Mouse (Mus musculus) T-cell, adult 2 months (primary cell): Measurements from ENCODE around the gene Ercc8.

Experiments
- DNase-seq: peaks from one replicate; pipeline ENCODE4 v3.0.0; 2022; ENCODE audit warnings: low spot score

The Ercc8 gene

DNA sequence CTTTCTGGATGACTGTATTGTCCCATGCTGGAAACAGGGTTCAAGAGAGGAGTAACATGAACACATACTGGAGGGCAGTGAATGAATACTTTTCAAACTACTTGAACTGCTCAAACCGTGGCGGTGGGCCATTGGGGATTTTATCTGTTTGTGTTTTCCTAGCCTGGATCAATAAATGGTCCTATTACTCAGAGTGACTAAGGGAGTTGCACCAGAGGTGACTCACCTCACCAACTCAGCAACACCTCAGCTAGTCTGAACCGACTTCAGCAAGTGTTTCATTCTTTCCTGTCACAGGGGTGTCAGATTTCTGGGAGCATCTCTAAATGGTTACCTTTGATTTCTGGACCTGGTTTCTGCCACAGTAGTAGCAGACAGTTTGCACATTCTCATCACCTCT lies 70.7 kb downstream of the Ercc8 start:
- no peak for DNase-seq

DNA sequence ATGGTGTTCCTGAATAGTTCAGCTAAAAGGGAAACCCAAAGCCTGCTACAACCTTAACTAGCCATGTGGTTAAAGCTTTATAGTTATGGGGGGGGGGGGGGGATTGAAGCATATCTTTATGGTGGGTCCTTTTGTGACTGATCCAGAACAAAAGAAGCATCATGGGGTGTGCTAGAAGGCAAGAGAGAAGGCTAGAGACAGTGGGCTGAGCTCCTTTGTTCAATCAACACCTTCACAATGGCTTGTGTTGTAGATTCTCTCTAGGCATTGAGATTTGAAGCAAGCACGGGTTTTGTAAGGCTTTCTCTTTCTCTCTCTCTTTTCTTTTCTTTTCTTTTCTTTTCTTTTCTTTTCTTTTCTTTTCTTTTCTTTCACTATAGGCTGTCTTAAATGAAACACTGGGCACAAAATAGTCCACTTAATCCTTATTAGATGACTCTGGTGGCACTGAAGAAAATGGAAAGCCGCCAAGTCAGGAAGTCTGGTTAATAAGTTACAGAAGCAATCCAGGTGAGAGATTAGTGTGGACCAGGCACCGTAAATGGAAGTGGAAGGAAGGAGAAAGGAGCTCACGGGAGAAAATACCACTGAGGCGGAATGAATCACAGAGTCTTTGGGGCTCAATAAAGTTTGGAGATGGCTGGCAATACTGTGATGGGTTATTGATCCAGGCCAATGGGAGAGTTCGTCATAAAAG lies 71.3 kb downstream of the Ercc8 start:
- no peak for DNase-seq

DNA sequence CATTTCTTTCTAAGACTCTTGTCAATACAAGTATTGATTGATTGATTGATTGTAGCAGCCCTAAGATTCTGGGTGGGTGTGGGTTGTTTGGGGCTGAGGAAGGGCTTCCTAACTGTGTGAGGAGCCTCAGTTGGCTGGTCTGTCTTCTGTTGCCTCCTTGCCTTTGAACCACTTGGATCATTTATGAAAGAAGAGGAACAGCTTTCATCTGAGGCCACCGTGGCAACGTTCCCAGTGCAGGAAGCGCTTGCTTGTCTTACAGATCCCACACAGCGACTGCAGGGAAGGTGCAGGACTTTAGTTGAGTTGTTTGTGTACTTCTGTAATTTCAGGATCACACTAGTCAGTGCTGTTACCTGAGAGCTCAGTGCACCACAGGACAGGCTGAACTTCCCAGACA lies 81.5 kb downstream of the Ercc8 start:
- DNase-seq: no peak

DNA sequence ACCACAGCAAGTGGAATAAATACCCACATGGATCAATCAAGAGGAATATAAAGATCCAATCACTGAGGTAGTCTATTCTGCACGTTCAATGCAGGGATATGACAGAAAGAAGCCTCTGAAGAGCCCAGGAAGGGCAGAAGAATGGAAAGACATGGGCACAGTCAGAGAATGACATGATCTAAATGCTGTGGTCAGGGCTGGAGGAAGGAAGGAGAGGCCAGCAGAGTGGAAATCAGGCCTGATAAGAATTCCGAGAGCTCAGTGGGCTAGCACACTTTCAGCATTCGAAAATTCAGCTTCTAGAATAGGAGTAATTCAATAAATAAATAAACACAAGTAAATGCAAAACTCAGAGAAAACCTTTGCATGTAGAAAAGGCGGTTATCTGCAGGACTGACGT lies 83.2 kb downstream of the Ercc8 start:
- no peak for DNase-seq
